Mouse (Mus musculus): Measurements from ENCODE around the gene Tuba8. TPM values are rescaled to one million over a fixed set of nuclear protein-coding genes. Genes with fewer than 3 reads are reported as not detected.

Gene Tuba8
- total and polyA plus RNA-seq, 3 experiments, result 1.4 to 1.6 TPM; not detected in 1

- no peak overlapping the region for H3K27ac ChIP-seq (ENCODE audit: control insufficient read depth, low read depth, low read length)
- H3K79me2 ChIP-seq (ENCODE audit: control insufficient read depth, insufficient read depth, low read length, poor library complexity), result peaks cover 5% of the 10 kb centered on the region
- peaks cover 6 to 22% of the 10 kb centered on the region in 2 experiments for H3K4me1 ChIP-seq (ENCODE audit: control insufficient read depth in 1 of 2, insufficient read depth in 2 of 2, low read length in 2 of 2)
- TF ChIP-seq USF2 (IDR thresholded peaks at IDR 0.05; ENCODE audit: borderline replicate concordance in 1 of 2, insufficient read depth in 1 of 2, low read depth in 1 of 2, low read length in 2 of 2), result no peak
- no peak for TF ChIP-seq TAL1 (IDR thresholded peaks at IDR 0.05; ENCODE audit: low read length)
- TF ChIP-seq MEF2A (IDR thresholded peaks at IDR 0.05; ENCODE audit: extremely low read depth, insufficient replicate concordance, low read depth, low read length, poor library complexity, severe bottlenecking), result no peak
- no peak for TF ChIP-seq ETS1 (IDR thresholded peaks at IDR 0.05; ENCODE audit: low read depth, low read length)
- no peak for TF ChIP-seq POLR2AphosphoS2 (IDR thresholded peaks at IDR 0.05; ENCODE audit: low read length)
- no peak for TF ChIP-seq USF1 (IDR thresholded peaks at IDR 0.05; ENCODE audit: low read depth, low read length)
- TF ChIP-seq CTCF (IDR thresholded peaks at IDR 0.05 in 2 of 3, conservative IDR thresholded peaks at IDR 0.05 in 1 of 3; ENCODE audit: control insufficient read depth in 1 of 3, insufficient read depth in 1 of 3, low read depth in 2 of 3, low read length in 3 of 3, poor library complexity in 1 of 3, severe bottlenecking in 1 of 3), result no peak
- TF ChIP-seq CHD1 (IDR thresholded peaks at IDR 0.05; ENCODE audit: low read depth, low read length), result no peak
- no peak for TF ChIP-seq ZKSCAN1 (IDR thresholded peaks at IDR 0.05; ENCODE audit: low read depth, low read length)
- H3K4me3 ChIP-seq (ENCODE audit: control insufficient read depth in 1 of 2, insufficient read depth in 1 of 2, low read depth in 2 of 2, low read length in 2 of 2), result no peak overlapping the region
- H3K27me3 ChIP-seq (ENCODE audit: control insufficient read depth in 1 of 2, insufficient read depth in 2 of 2, low read length in 2 of 2), result no peaks in the 10 kb centered on the region
- H3K9me3 ChIP-seq (replicated peaks; ENCODE audit: insufficient read depth, low read length), result no peaks in the 10 kb centered on the region
- H3K9ac ChIP-seq (ENCODE audit: control insufficient read depth, low read depth, low read length, poor library complexity, severe bottlenecking), result no peak overlapping the region
- no peak for DNase-seq (ENCODE audit: low read depth, low spot score)
- peaks cover 0 to 17% of the 10 kb centered on the region in 2 experiments; a peak in 2 of 4 replicates for H3K36me3 ChIP-seq (ENCODE audit: control insufficient read depth in 1 of 2, insufficient read depth in 2 of 2, low read length in 2 of 2)
These were observed 30.6 kb upstream of the Tuba8 start for GRCm38 (mm10) chr6:121179846-121180245.

- Histone ChIP-seq H3K4me3 (ENCODE audit: control insufficient read depth in 1 of 2, insufficient read depth in 1 of 2, low read depth in 2 of 2, low read length in 2 of 2) (peak within 1 kb of the TSS; percentile 75 to 81), H3K9ac (ENCODE audit: control insufficient read depth, low read depth, low read length, poor library complexity, severe bottlenecking) (peak within 1 kb of the TSS; percentile 73), H3K27me3 (ENCODE audit: control insufficient read depth in 1 of 2, insufficient read depth in 2 of 2, low read length in 2 of 2) (no peaks in the 10 kb centered on the region), H3K4me1 (ENCODE audit: control insufficient read depth in 1 of 2, insufficient read depth in 2 of 2, low read length in 2 of 2) (peaks cover 2 to 8% of the 10 kb centered on the region in 2 experiments), H3K79me2 (ENCODE audit: control insufficient read depth, insufficient read depth, low read length, poor library complexity) (peaks cover 8% of the 10 kb centered on the region), H3K36me3 (ENCODE audit: control insufficient read depth in 1 of 2, insufficient read depth in 2 of 2, low read length in 2 of 2) (peaks cover 0 to 3% of the 10 kb centered on the region in 2 experiments; a peak in 3 of 4 replicates), H3K27ac (ENCODE audit: control insufficient read depth, low read depth, low read length) (peak within 1 kb of the TSS; percentile 48), H3K9me3 (replicated peaks; ENCODE audit: insufficient read depth, low read length) (no peaks in the 10 kb centered on the region)
- DNase-seq (ENCODE audit: low read depth, low spot score), result peak; percentile 95
- TF ChIP-seq MAX (IDR thresholded peaks at IDR 0.05; ENCODE audit: low read length) (peak; percentile 47; the same call in 1 of the 2 replicates), MYC (IDR thresholded peaks at IDR 0.05; ENCODE audit: low read depth, low read length) (peak; percentile 69), POLR2AphosphoS5 (IDR thresholded peaks at IDR 0.05; ENCODE audit: borderline replicate concordance, low read depth, low read length) (no peak), CTCF (IDR thresholded peaks at IDR 0.05 in 2 of 3, conservative IDR thresholded peaks at IDR 0.05 in 1 of 3; ENCODE audit: control insufficient read depth in 1 of 3, insufficient read depth in 1 of 3, low read depth in 2 of 3, low read length in 3 of 3, poor library complexity in 1 of 3, severe bottlenecking in 1 of 3) (no peak), POLR2AphosphoS2 (IDR thresholded peaks at IDR 0.05; ENCODE audit: low read length) (peak; percentile 78; the same call in 1 of the 2 replicates), ZNF384 (IDR thresholded peaks at IDR 0.05; ENCODE audit: low read depth, low read length) (no peak), ETS1 (IDR thresholded peaks at IDR 0.05; ENCODE audit: low read depth, low read length) (no peak), RCOR1 (IDR thresholded peaks at IDR 0.05; ENCODE audit: low read depth, low read length) (no peak), E2F4 (IDR thresholded peaks at IDR 0.05; ENCODE audit: borderline replicate concordance, low read depth, low read length) (no peak), NELFE (IDR thresholded peaks at IDR 0.05; ENCODE audit: low read depth, low read length) (peak; percentile 68), ZMIZ1 (IDR thresholded peaks at IDR 0.05; ENCODE audit: low read depth, low read length) (peak; percentile 75; the same call in 1 of the 2 replicates), JUND (IDR thresholded peaks at IDR 0.05; ENCODE audit: low read depth, low read length) (no peak), TAL1 (IDR thresholded peaks at IDR 0.05; ENCODE audit: low read length) (no peak), GABPA (IDR thresholded peaks at IDR 0.05; ENCODE audit: low read depth, low read length) (no peak), KAT2A (conservative IDR thresholded peaks at IDR 0.05; ENCODE audit: low read depth, low read length) (peak; percentile 84; the same call in 1 of the 2 replicates), NRF1 (IDR thresholded peaks at IDR 0.05; ENCODE audit: insufficient read depth, low read depth, low read length, poor library complexity, severe bottlenecking) (peak; percentile 90), MEF2A (IDR thresholded peaks at IDR 0.05; ENCODE audit: extremely low read depth, insufficient replicate concordance, low read depth, low read length, poor library complexity, severe bottlenecking) (no peak), RAD21 (IDR thresholded peaks at IDR 0.05; ENCODE audit: low read depth, low read length) (no peak), UBTF (IDR thresholded peaks at IDR 0.05; ENCODE audit: borderline replicate concordance, insufficient read depth, low read depth, low read length) (no peak), ZKSCAN1 (IDR thresholded peaks at IDR 0.05; ENCODE audit: low read depth, low read length) (no peak), TCF12 (IDR thresholded peaks at IDR 0.05; ENCODE audit: low read depth, low read length) (no peak; the same call in 1 of the 2 replicates), USF2 (IDR thresholded peaks at IDR 0.05; ENCODE audit: borderline replicate concordance in 1 of 2, insufficient read depth in 1 of 2, low read depth in 1 of 2, low read length in 2 of 2) (no peak), BHLHE40 (IDR thresholded peaks at IDR 0.05; ENCODE audit: borderline replicate concordance, low read depth, low read length) (no peak), SMC3 (IDR thresholded peaks at IDR 0.05; ENCODE audit: low read depth, low read length) (no peak)
These were observed 26.9 kb upstream of the Tuba8 start, which contains the start of gene Pex26 for GRCm38 (mm10) chr6:121183414-121184173. Pex26 (plus strand) TSS chr6:121183667.

Measured in MEL (cell line).